Mouse (Mus musculus) heart, postnatal 14 days (tissue): ENCODE results near the gene Ercc1. TPM values are rescaled to one million over a fixed set of nuclear protein-coding genes. Genes with fewer than 3 reads are reported as not detected.
A peak's percentile ranks its signal among the peaks of the same experiment; 100 is the strongest.

Experiments
- DNase-seq, 2 experiments: peaks; one replicate each; pipeline ENCODE4 v3.0.0; 2021 to 2022
- intact Hi-C: fragments of 180-260 bp; cut with DNase I; formaldehyde crosslinking; loops from one replicate; pipeline ENCODE4 v1.15.1; 2025
- total RNA-seq, 2 experiments: library from RNA; stranded (reverse); gene quantifications; 2 replicates each; pipeline ENCODE4 v1.2.3; 2021

Ercc1 gene
- total RNA-seq, 2 experiments from 2014 or later: 41.1 to 48.0 TPM

GRCm38 (mm10) chr7:19308454-19309277 lies 35.9 kb upstream of the Ercc1 start:
- intact Hi-C loops: no loop called here
- DNase-seq: peak; percentile 96 to 98

GRCm38 (mm10) chr7:19309278-19309883 lies 35.2 kb upstream of the Ercc1 start:
- peak in 1 of 2 experiments; percentile 25 for DNase-seq
- intact Hi-C loops: no loop called here

DNA sequence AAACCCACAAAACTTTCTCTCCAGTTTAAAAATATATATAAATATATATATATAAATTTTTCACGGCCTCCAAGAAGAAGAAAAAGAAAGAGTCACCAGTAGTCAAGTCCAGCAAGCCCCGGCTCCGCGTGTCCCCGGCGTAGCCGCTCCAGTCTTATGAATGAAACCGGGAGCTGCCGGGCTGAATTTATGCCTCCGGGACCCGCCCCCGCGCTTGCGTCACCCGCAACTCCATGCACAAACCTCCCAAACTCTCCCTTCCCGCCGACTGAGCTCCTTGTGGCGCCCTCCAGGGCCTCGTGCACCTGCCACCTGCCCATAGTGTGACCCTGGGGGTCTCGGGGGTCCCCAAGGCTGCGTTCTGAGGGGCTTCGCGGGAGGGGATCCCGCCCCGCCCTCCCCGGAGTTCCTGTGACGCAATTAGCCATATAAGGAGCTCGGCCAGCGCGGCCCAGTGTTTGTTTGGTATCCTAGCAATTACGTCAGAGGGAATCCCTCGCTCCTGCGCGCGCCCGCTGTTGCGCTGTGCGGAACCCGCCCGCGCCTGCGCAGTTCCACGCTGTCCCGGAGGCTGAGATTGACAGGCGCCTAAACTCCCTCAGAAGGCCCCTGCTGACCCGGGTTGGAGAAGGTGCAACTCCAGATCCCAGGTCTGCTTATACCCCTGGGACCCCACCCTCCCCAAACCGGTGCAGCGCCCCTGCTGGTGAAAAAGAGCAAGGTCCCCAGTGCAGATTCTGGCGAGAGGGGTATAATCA lies 34.5 kb upstream of the Ercc1 start, which contains the start of gene Fosb:
TSS of gene Fosb (minus strand) at position 168 of the 758 bp plus-strand sequence.
- peak; percentile 96 to 97 for DNase-seq
- intact Hi-C loops: no loop called here

GRCm38 (mm10) chr7:19311991-19312390 lies 32.6 kb upstream of the Ercc1 start:
- no peak for DNase-seq
- intact Hi-C loops: no loop called here

DNA sequence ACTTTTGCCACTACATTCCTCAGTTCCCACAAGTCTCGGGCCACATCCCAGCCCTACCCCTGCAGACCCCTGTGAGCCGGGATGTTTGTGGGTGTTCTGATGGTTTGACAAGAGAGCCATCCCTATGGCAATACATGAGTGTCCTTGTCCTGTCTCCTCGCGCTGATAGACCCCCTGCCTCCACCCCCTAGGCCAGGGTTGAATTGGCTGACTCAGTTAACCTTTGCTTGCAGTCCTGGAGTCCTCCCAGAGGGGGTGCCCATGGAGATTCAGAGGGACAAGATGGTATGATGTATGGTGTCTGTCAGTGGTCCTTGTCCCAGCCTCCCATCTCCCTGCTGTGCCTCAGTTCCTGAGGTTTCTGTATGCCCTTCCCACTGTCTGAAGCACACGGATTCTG lies 30.5 kb upstream of the Ercc1 start:
- intact Hi-C loops: no loop called here
- no peak for DNase-seq

GRCm38 (mm10) chr7:19316451-19317161 lies 28.0 kb upstream of the Ercc1 start:
- DNase-seq: peak in 1 of 2 experiments; percentile 52
- intact Hi-C loops: no loop called here

DNA sequence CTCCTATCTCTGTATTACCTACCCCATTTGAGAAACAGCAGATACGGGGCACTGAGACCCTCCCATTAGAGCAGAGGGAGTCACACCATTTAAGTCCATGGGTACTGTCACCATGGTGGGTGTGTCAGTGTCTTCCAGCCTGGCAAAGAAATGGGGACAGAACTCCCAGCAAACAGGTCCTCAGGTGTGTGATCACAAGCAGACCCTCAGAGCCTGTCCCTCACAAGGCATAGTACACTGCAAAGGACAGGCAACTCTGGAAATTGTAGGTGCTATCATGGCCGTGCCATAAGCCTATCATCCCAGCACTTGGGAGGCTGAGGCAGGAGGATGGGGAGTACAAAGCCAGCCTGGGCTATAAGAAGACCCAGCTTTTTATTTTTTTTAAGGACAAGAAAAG lies 26.4 kb upstream of the Ercc1 start:
- no peak for DNase-seq
- intact Hi-C loops: no loop called here

DNA sequence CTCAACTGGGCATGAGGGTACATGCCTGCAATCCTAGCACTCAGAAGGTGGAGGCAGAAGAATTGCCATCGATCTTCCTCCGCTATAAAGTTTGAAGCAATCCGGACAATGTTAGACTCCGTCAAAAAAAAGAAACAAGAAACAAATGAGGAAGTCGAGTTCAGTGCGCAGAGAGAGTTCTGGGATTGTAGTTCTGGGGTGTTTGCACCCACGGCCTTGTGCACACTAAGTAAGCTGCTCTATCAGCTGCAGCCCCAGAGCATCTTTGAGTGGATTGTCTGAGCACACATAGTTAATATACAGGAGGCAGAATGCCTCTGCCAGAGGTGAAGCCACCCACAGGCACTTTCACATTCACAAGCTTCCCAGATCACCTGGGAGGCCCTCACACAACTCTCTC lies 25.9 kb upstream of the Ercc1 start:
- DNase-seq: no peak
- intact Hi-C loops: no loop called here

DNA sequence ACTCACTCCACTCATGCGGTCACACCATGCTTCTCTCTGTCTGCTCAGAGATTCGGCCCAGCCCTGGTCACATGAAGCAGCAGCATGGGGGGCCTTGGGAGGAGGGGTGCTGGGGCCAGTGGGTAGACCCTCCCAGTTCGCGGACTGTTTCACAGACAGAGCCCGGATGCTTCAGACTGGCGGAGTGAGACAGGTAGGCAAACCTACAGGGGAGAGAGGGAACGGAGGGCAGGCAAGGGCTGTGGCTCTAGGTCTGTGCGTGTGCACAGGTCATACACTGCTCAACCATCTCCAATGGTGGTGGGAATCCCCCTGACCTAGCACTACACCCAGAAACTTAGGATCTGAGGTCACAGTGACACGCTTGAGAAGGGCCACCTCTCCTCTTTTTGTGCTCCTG lies 25.1 kb upstream of the Ercc1 start:
- DNase-seq: peak in 1 of 2 experiments; percentile 27

DNA sequence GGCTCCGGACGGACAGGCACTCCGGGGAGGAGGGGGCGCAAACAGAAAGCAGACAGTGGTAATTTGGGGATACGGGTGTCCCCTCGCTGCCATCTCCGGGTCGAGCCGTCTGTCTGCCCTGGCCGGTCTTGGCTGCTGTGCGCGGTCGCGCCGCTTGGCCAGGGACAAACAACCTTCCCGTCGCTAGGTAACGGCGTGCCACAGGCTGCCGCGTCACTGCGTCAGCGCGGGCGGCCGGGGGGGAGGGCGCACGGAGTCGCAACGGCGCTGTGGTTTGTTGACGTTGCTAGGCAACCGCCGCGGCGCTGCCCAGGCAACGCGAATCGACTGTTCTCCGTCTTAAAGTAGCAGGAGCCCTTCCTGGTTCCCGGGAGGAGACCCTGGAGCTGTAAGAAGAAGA lies 24.7 kb upstream of the Ercc1 start:
- intact Hi-C loops: no loop called here
- DNase-seq: peak; percentile 98 to 99

More for the DNA sequence above, 25.1 kb upstream of the Ercc1 start:
- intact Hi-C loops: no loop called here

DNA sequence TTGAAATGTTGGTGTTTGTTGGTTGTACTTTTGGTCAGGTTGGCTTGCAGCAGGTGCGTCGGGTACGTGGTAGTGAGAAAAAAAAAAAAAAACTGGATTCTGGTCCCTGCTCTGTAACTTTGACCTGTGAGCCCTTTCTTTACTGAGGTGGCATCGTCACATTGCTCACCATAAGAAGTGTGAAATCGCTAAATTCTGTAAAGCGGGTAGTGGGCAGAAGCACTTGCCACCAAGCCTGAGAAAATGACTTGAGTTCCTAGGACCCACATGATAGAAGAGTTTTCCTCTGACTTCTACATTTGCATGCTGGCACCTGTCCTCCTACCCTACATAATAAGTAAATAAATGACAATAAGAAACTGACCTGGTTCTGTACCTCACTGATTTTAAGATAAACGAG lies 23.9 kb upstream of the Ercc1 start:
- intact Hi-C loops: no loop called here

DNA sequence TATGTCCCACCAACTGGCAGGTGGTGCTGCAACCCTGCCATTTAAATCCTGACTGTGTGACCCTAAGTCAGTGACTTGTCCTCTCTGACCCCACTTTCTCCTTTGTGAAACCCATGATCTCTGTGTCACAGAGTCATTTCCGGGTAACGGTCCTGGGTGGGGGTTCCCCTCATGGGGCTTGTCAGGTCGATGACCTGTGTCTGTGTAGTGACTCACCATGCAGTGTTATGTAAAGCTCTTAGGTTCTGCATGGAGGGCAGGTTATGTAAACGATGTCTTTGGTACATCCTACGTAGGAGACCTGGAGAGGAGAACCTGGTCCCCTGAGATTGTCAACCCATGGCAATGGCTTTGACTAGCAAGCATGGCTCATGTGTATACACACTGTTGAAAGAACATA lies 23.1 kb upstream of the Ercc1 start:
- no peak for DNase-seq
- intact Hi-C loops: no loop called here

More for the DNA sequence above, 23.9 kb upstream of the Ercc1 start:
- no peak for DNase-seq

DNA sequence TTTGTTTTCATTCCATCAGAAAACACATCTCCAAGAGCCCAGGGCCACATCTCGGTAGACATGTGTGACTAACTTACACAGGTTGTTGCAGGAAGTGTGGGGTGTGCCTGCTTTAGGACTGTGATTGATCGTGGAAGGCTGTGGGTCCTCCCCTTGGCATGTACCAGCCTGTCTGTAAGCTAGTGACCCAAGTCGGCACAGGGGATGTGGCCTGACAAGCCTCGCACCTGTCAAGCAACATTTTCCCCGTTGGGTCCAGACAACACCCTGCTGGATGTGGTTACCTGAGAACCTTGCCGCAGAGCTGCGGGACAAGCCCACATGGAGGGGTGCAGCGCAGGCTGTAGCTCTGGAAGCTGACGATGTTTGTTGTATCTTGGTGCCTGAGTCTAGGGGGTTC lies 22.1 kb upstream of the Ercc1 start:
- intact Hi-C loops: no loop called here
- no peak for DNase-seq

DNA sequence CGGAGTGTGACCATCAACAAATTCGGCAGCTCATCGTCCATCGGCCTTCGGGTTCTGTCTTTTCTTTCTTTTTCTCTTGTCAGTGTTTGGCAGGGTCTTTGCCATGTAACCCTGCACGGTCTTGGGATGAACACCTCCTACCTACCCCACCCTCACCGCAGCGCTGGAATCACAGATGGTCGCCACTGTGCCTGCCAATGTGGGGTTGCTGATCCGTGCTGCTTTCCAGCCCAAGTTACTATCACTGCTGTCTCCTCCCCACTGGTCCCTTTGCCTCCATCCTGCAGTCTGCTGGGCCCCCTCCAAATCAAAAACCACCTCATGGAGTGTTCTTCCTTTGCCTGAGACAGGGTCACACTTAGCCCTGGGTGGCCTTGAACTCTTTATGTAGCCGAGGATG lies 20.4 kb upstream of the Ercc1 start:
- intact Hi-C loops: no loop called here
- DNase-seq: no peak

GRCm38 (mm10) chr7:19325262-19326199 lies 19.0 kb upstream of the Ercc1 start:
- intact Hi-C loops: no loop called here
- DNase-seq: no peak

GRCm38 (mm10) chr7:19326359-19326758 lies 18.2 kb upstream of the Ercc1 start:
- intact Hi-C loops: no loop called here

DNA sequence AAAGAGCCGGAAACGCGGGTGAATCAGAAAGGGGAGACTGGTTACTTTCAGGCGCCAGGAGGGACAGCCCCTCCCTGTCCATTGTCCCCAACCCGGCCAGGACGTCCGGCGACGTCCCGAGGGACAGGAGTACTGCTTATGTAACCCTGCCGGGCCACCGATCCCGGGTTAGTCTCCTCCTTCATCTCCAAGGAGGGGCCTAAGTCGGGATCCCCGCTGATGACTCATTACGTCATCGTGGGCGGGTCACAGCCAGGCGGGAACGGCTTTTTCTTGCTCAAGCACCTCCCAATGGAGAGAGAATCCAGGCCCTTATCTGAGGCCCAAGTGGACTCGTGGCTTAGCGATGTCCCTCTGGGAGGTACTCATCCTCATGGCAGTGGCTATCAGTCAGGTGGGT lies 17.4 kb upstream of the Ercc1 start:
- DNase-seq: peak; percentile 93
- intact Hi-C loops: no loop called here

More at GRCm38 (mm10) chr7:19326359-19326758, 18.2 kb upstream of the Ercc1 start:
- peak; percentile 96 to 97 for DNase-seq

DNA sequence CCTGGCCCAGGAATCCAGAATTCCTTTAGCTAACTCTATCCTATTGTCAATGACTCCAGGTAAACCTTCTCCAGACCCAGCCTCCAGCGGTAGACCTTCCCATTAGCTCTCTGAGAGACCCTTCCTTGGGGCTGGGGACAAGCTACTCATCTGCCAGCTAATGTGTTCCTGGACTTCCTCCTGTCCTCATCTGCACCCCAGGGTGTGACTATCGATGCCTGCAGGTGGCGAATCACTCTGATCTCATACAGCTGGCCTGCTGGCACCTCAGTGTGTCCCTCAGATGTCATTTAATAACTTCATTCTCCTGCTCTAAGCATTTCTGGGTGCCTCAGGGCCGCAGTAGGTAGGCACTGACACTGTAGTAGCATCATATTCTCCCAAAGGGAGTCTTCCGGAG lies 16.8 kb upstream of the Ercc1 start:
- no peak for DNase-seq
- intact Hi-C loops: no loop called here

DNA sequence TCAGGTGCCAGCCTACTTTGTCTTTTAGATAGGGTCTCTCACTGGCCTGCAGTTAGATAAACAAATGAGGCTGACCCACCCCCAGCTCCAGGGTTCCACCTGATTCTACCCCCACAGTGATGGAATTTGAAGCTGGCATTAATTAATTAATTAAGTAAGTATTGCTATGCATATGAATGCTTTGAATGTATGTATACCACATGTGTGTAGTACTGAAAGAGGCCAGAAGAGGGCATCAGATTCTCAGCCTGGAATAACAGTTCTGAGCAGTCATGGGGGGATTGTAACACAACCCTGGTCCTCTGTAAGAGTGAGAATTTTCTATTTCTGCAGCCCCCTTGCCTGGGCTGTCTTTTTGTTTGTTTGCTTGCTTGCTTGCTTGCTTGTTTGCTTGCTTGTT lies 16.2 kb upstream of the Ercc1 start:
- intact Hi-C loops: no loop called here
- DNase-seq: no peak
